28 mouse cellular contexts compared by ENCODE assay signal in genomic region chr16:96488038-96488437, GRCm38 (mm10). TPM values are rescaled to one million over a fixed set of nuclear protein-coding genes. Genes with fewer than 3 reads are reported as not detected.
A peak's percentile ranks its signal among the peaks of the same experiment; 100 is the strongest.
DNase-seq lines count a peak whose midpoint lies in the region; ATAC-seq and TF ChIP-seq lines count a peak whose summit lies in the region.
"Had no signal": no experiment of that assay in that cellular context is flagged by ENCODE, and none has a peak within 500 bp of the region (broad histone marks: within the 10 kb centered on the region; RNA-seq: fewer than 3 reads in every experiment).

No protein-coding gene starts in this region.

- no peak overlapping the region for H3K4me2 ChIP-seq in embryonic facial prominence, embryonic 14.5 days (ENCODE audit: low read depth, low read length)
- H3K4me2 ChIP-seq in kidney, embryonic 16.5 days (replicated peaks; ENCODE audit: low read depth, low read length), result no peak overlapping the region
- no peak overlapping the region for H3K4me2 ChIP-seq in midbrain, embryonic 14.5 days (ENCODE audit: low read length)
- H3K4me2 ChIP-seq in midbrain, postnatal 0 days (ENCODE audit: low read depth, low read length, poor library complexity, severe bottlenecking), result no peak overlapping the region
- H3K4me2 ChIP-seq in midbrain, embryonic 16.5 days (ENCODE audit: low read length), result no peak overlapping the region
- H3K4me2 ChIP-seq: embryonic facial prominence, embryonic 13.5 days; forebrain, embryonic 13.5 days; forebrain, embryonic 15.5 days had no signal

- no peaks in the 10 kb centered on the region for H3K36me3 ChIP-seq in embryonic facial prominence, embryonic 14.5 days (ENCODE audit: control insufficient read depth, insufficient read depth, low read length)
- no peaks in the 10 kb centered on the region for H3K36me3 ChIP-seq in embryonic facial prominence, embryonic 10.5 days (replicated peaks)
- H3K36me3 ChIP-seq in kidney, embryonic 16.5 days (ENCODE audit: insufficient read depth, low read length), result no peaks in the 10 kb centered on the region
- no peaks in the 10 kb centered on the region for H3K36me3 ChIP-seq in midbrain, embryonic 14.5 days (ENCODE audit: control insufficient read depth, insufficient read depth, low read length)
- no peaks in the 10 kb centered on the region for H3K36me3 ChIP-seq in midbrain, embryonic 10.5 days
- no peaks in the 10 kb centered on the region for H3K36me3 ChIP-seq in midbrain, postnatal 0 days (ENCODE audit: insufficient read depth, low read length)
- no peaks in the 10 kb centered on the region for H3K36me3 ChIP-seq in midbrain, embryonic 16.5 days (ENCODE audit: control insufficient read depth, insufficient read depth, low read length)
- H3K36me3 ChIP-seq: embryonic facial prominence, embryonic 13.5 days; forebrain, embryonic 15.5 days; G1E had no signal

- no peaks in the 10 kb centered on the region; the same call in 1 of the 2 replicates for H3K27me3 ChIP-seq in embryonic facial prominence, embryonic 14.5 days (replicated peaks; ENCODE audit: control insufficient read depth, insufficient read depth, low read length)
- H3K27me3 ChIP-seq in embryonic facial prominence, embryonic 10.5 days (replicated peaks; ENCODE audit: low read depth, poor library complexity, severe bottlenecking), result no peaks in the 10 kb centered on the region
- no peaks in the 10 kb centered on the region for H3K27me3 ChIP-seq in kidney, embryonic 16.5 days (ENCODE audit: insufficient read depth, low read length)
- H3K27me3 ChIP-seq in midbrain, embryonic 14.5 days (ENCODE audit: control insufficient read depth, insufficient read depth, low read length), result no peaks in the 10 kb centered on the region
- no peaks in the 10 kb centered on the region for H3K27me3 ChIP-seq in midbrain, embryonic 10.5 days (ENCODE audit: low read depth, poor library complexity, severe bottlenecking)
- H3K27me3 ChIP-seq in midbrain, postnatal 0 days (ENCODE audit: insufficient read depth, low read length), result no peaks in the 10 kb centered on the region
- no peaks in the 10 kb centered on the region for H3K27me3 ChIP-seq in midbrain, embryonic 16.5 days (ENCODE audit: control insufficient read depth, insufficient read depth, low read depth, low read length)
- H3K27me3 ChIP-seq: embryonic facial prominence, embryonic 13.5 days; forebrain, embryonic 13.5 days; forebrain, embryonic 15.5 days had no signal

- peak; percentile 22 for DNase-seq in embryonic facial prominence, embryonic 14.5 days (ENCODE audit: low spot score)
- DNase-seq in embryonic facial prominence, embryonic 10.5 days (ENCODE audit: low spot score), result no peak
- no peak for DNase-seq in kidney, adult 9 months
- no peak for DNase-seq in midbrain, embryonic 14.5 days
- no peak for DNase-seq in midbrain, embryonic 10.5 days (ENCODE audit: low spot score)
- no peak for DNase-seq in midbrain, postnatal 0 days (ENCODE audit: low spot score)
- DNase-seq: adrenal gland, adult 8-10 months; adrenal gland, postnatal 14 days; adrenal gland, postnatal 36 days; B cell, adult 2 months; cerebellum, adult 11-12 months; cerebellum, adult 2 months; cerebellum, adult 9-10 months; cerebellum, postnatal 10 days; cerebellum, postnatal 25 days had no signal

- H3K27ac ChIP-seq in embryonic facial prominence, embryonic 14.5 days (replicated peaks; ENCODE audit: low read depth, low read length), result no peak overlapping the region
- no peak overlapping the region for H3K27ac ChIP-seq in embryonic facial prominence, embryonic 10.5 days (replicated peaks)
- no peak overlapping the region for H3K27ac ChIP-seq in kidney, embryonic 16.5 days (ENCODE audit: low read length)
- peak overlapping the region; percentile 27; the same call in 1 of the 2 replicates for H3K27ac ChIP-seq in midbrain, embryonic 14.5 days (replicated peaks; ENCODE audit: low read depth, low read length)
- H3K27ac ChIP-seq in midbrain, embryonic 10.5 days (replicated peaks), result no peak overlapping the region
- H3K27ac ChIP-seq in midbrain, postnatal 0 days (ENCODE audit: low read depth, low read length), result no peak overlapping the region
- no peak overlapping the region for H3K27ac ChIP-seq in midbrain, embryonic 16.5 days (ENCODE audit: low read length)
- H3K27ac ChIP-seq: embryonic facial prominence, embryonic 13.5 days; forebrain, embryonic 13.5 days; forebrain, embryonic 15.5 days had no signal

- H3K9me3 ChIP-seq in embryonic facial prominence, embryonic 14.5 days (ENCODE audit: control insufficient read depth, low read length), result no peaks in the 10 kb centered on the region
- H3K9me3 ChIP-seq in embryonic facial prominence, embryonic 10.5 days, result no peaks in the 10 kb centered on the region
- no peaks in the 10 kb centered on the region for H3K9me3 ChIP-seq in kidney, embryonic 16.5 days (ENCODE audit: low read length)
- H3K9me3 ChIP-seq in midbrain, embryonic 14.5 days (ENCODE audit: control insufficient read depth, low read length), result no peaks in the 10 kb centered on the region
- no peaks in the 10 kb centered on the region for H3K9me3 ChIP-seq in midbrain, embryonic 10.5 days (replicated peaks)
- H3K9me3 ChIP-seq in midbrain, postnatal 0 days (ENCODE audit: low read length), result no peaks in the 10 kb centered on the region
- H3K9me3 ChIP-seq in midbrain, embryonic 16.5 days (replicated peaks; ENCODE audit: control insufficient read depth, low read length, poor library complexity, severe bottlenecking), result no peaks in the 10 kb centered on the region
- H3K9me3 ChIP-seq: embryonic facial prominence, embryonic 13.5 days; forebrain, embryonic 13.5 days; forebrain, embryonic 15.5 days; G1E had no signal

- no peak for ATAC-seq in embryonic facial prominence, embryonic 14.5 days (ENCODE audit: low read depth)
- peak; percentile 51; the same call in 1 of the 2 replicates for ATAC-seq in kidney, embryonic 16.5 days (ENCODE audit: low FRiP score, low TSS enrichment)
- ATAC-seq in midbrain, embryonic 14.5 days (ENCODE audit: low FRiP score, low TSS enrichment), result no peak
- no peak for ATAC-seq in midbrain, postnatal 0 days (ENCODE audit: low FRiP score)
- ATAC-seq in midbrain, embryonic 16.5 days, result no peak
- ATAC-seq: activated CD4-positive, CD25-positive, alpha-beta regulatory T cell, adult 4 months; CD4-positive, CD25-positive, alpha-beta regulatory T cell, adult 4 months; forebrain, embryonic 13.5 days; forebrain, embryonic 15.5 days; Patski had no signal

- H3K4me1 ChIP-seq in embryonic facial prominence, embryonic 14.5 days (ENCODE audit: control insufficient read depth, insufficient read depth, low read length), result no peaks in the 10 kb centered on the region
- H3K4me1 ChIP-seq in embryonic facial prominence, embryonic 10.5 days, result no peaks in the 10 kb centered on the region
- no peaks in the 10 kb centered on the region; the same call in 1 of the 2 replicates for H3K4me1 ChIP-seq in kidney, embryonic 16.5 days (ENCODE audit: insufficient read depth, low read length)
- H3K4me1 ChIP-seq in midbrain, embryonic 14.5 days (ENCODE audit: control insufficient read depth, insufficient read depth, low read length), result peaks cover 8% of the 10 kb centered on the region; the same call in 1 of the 2 replicates
- peaks cover 10% of the 10 kb centered on the region; the same call in 1 of the 2 replicates for H3K4me1 ChIP-seq in midbrain, embryonic 10.5 days
- peaks cover 4% of the 10 kb centered on the region; the same call in 1 of the 2 replicates for H3K4me1 ChIP-seq in midbrain, postnatal 0 days (ENCODE audit: insufficient read depth, low read length)
- H3K4me1 ChIP-seq in midbrain, embryonic 16.5 days (ENCODE audit: control insufficient read depth, insufficient read depth, low read length), result peaks cover 20% of the 10 kb centered on the region
- H3K4me1 ChIP-seq: embryonic facial prominence, embryonic 13.5 days; forebrain, embryonic 13.5 days had no signal

- no peak overlapping the region for H3K9ac ChIP-seq in embryonic facial prominence, embryonic 14.5 days (ENCODE audit: low read depth, low read length)
- H3K9ac ChIP-seq in kidney, embryonic 16.5 days (replicated peaks; ENCODE audit: low read length), result no peak overlapping the region
- no peak overlapping the region for H3K9ac ChIP-seq in midbrain, embryonic 14.5 days (replicated peaks; ENCODE audit: low read length)
- H3K9ac ChIP-seq in midbrain, postnatal 0 days (replicated peaks; ENCODE audit: low read length, poor library complexity, severe bottlenecking), result no peak overlapping the region
- no peak overlapping the region for H3K9ac ChIP-seq in midbrain, embryonic 16.5 days (ENCODE audit: low read depth, low read length)
- H3K9ac ChIP-seq: embryonic facial prominence, embryonic 13.5 days; forebrain, embryonic 13.5 days; forebrain, embryonic 15.5 days had no signal

- no peak overlapping the region for H3K4me3 ChIP-seq in embryonic facial prominence, embryonic 14.5 days (ENCODE audit: low read depth, low read length)
- no peak overlapping the region for H3K4me3 ChIP-seq in embryonic facial prominence, embryonic 10.5 days
- no peak overlapping the region for H3K4me3 ChIP-seq in kidney, embryonic 16.5 days (ENCODE audit: low read length)
- H3K4me3 ChIP-seq in midbrain, embryonic 14.5 days (replicated peaks; ENCODE audit: low read depth, low read length), result no peak overlapping the region
- no peak overlapping the region for H3K4me3 ChIP-seq in midbrain, embryonic 10.5 days
- H3K4me3 ChIP-seq in midbrain, postnatal 0 days (ENCODE audit: low read depth, low read length), result no peak overlapping the region
- no peak overlapping the region for H3K4me3 ChIP-seq in midbrain, embryonic 16.5 days (ENCODE audit: low read depth, low read length)
- H3K4me3 ChIP-seq: embryonic facial prominence, embryonic 13.5 days; forebrain, embryonic 13.5 days; forebrain, embryonic 15.5 days had no signal

- WGBS in embryonic facial prominence, embryonic 14.5 days, result 72% methylated on average over 5 of the region's 5 CpGs
- WGBS in embryonic facial prominence, embryonic 10.5 days, result 87% methylated on average over 5 of the region's 5 CpGs
- 57% methylated on average over 5 of the region's 5 CpGs for WGBS in kidney, embryonic 16.5 days
- WGBS in midbrain, embryonic 14.5 days, result 90% methylated on average over 5 of the region's 5 CpGs
- WGBS in midbrain, embryonic 10.5 days, result 86% methylated on average over 5 of the region's 5 CpGs
- 84% methylated on average over 5 of the region's 5 CpGs for WGBS in midbrain, postnatal 0 days
- WGBS in midbrain, embryonic 16.5 days, result 86% methylated on average over 5 of the region's 5 CpGs

- TF ChIP-seq CTCF in midbrain, postnatal 0 days (IDR thresholded peaks at IDR 0.05), result 0 out of 2 replicates have a peak, but pooled peaks have one; percentile 5

RNA-seq across cellular contexts. Expression of gene Pcp4, which starts 20.6 kb away (rescaled TPM):
- polyA plus RNA-seq in embryonic facial prominence, embryonic 14.5 days (2014; fragmentation: Nextera tagmentation; extraction: Ambion mirVana), result 29.1 and 32.6 TPM in 2 replicates
- 4.4 and 6.8 TPM in 2 replicates for polyA plus RNA-seq in embryonic facial prominence, embryonic 10.5 days (2016; fragmentation: Nextera tagmentation; extraction: Ambion mirVana)
- polyA plus RNA-seq in kidney, embryonic 16.5 days (2015; fragmentation: Nextera tagmentation; extraction: Ambion mirVana), result 73.3 and 83.8 TPM in 2 replicates
- polyA plus RNA-seq in midbrain, embryonic 14.5 days (2014; fragmentation: Nextera tagmentation; extraction: Ambion mirVana), result 390 and 565 TPM in 2 replicates
- 0.99 and 3.4 TPM in 2 replicates for polyA plus RNA-seq in midbrain, embryonic 10.5 days (2016; fragmentation: Nextera tagmentation; extraction: Ambion mirVana)
- total RNA-seq in midbrain, postnatal 0 days (2014; rRNA removed), result 333 and 361 TPM in 2 replicates
- polyA plus RNA-seq in midbrain, postnatal 0 days (2015; fragmentation: Nextera tagmentation; extraction: Ambion mirVana), result 687 and 775 TPM in 2 replicates
- polyA plus RNA-seq in midbrain, embryonic 16.5 days (2015; fragmentation: Nextera tagmentation; extraction: Ambion mirVana), result 435 and 514 TPM in 2 replicates
- total RNA-seq: G1E had no signal
- polyA plus RNA-seq: CD4-positive, CD25-positive, alpha-beta regulatory T cell, adult 4 months; G1E had no signal

RNA-seq across cellular contexts. Expression of gene Itgb2l, which starts 44.6 kb away (rescaled TPM):
- polyA plus RNA-seq in embryonic facial prominence, embryonic 14.5 days (2014; fragmentation: Nextera tagmentation; extraction: Ambion mirVana), result 0.10 TPM in 1 of 2 replicates, not detected in the other
- not detected in 2 replicates for polyA plus RNA-seq in embryonic facial prominence, embryonic 10.5 days (2016; fragmentation: Nextera tagmentation; extraction: Ambion mirVana)
- 0.64 and 0.78 TPM in 2 replicates for polyA plus RNA-seq in kidney, embryonic 16.5 days (2015; fragmentation: Nextera tagmentation; extraction: Ambion mirVana)
- polyA plus RNA-seq in midbrain, embryonic 14.5 days (2014; fragmentation: Nextera tagmentation; extraction: Ambion mirVana), result not detected in 2 replicates
- not detected in 2 replicates for polyA plus RNA-seq in midbrain, embryonic 10.5 days (2016; fragmentation: Nextera tagmentation; extraction: Ambion mirVana)
- not detected in 2 replicates for total RNA-seq in midbrain, postnatal 0 days (2014; rRNA removed)
- polyA plus RNA-seq in midbrain, postnatal 0 days (2015; fragmentation: Nextera tagmentation; extraction: Ambion mirVana), result 0.53 TPM in 1 of 2 replicates, not detected in the other
- polyA plus RNA-seq in midbrain, embryonic 16.5 days (2015; fragmentation: Nextera tagmentation; extraction: Ambion mirVana), result not detected in 2 replicates
- total RNA-seq: adrenal gland, adult 18-20 months; adrenal gland, adult 8-10 months; adrenal gland, postnatal 36 days had no signal
- polyA plus RNA-seq: activated CD4-positive, CD25-positive, alpha-beta regulatory T cell, adult 4 months; CD4-positive, CD25-positive, alpha-beta regulatory T cell, adult 4 months; cortical plate, adult 2 months; embryonic facial prominence, embryonic 11.5 days; embryonic facial prominence, embryonic 13.5 days; forebrain, embryonic 11.5 days; forebrain, embryonic 13.5 days; forebrain, embryonic 15.5 days; G1E had no signal
